Mouse (Mus musculus) cortical plate, adult 2 months (tissue): Measurements from ENCODE around the gene Maged2.

Source experiments
- CTCF ChIP-seq: fragments of 200-500 bp; IDR thresholded peaks from 2 replicates; pipeline ENCODE4 v1.5.1; 2011; ENCODE audit warnings: mild to moderate bottlenecking, control low read depth, low read length; ENCODE audit not compliant: insufficient read depth; ENCODE audit errors: extremely low read depth
- POLR2A ChIP-seq: fragments of 200-500 bp; IDR thresholded peaks from 2 replicates; pipeline ENCODE4 v1.6.1; 2011; ENCODE audit warnings: mild to moderate bottlenecking, low read length, control low read depth; ENCODE audit not compliant: insufficient read depth; ENCODE audit errors: extremely low read depth

GRCm38 (mm10) chrX:150815601-150816000 is 1.5 kb upstream of the Maged2 start:
- TF ChIP-seq CTCF (no peak), POLR2A (no peak)
